Mouse (Mus musculus) neutrophil, adult 59 days (primary cell): ENCODE data around the gene Serpina1f. TPM values are rescaled to one million over a fixed set of nuclear protein-coding genes. Genes with fewer than 3 reads are reported as not detected.

Experiments
- total RNA-seq, 2 experiments: library from RNA; stranded (reverse); gene quantifications; 1 replicate in 1 of 2; 2 replicates in 1 of 2; pipeline ENCODE4 v1.2.4; 2023

Serpina1f gene
- total RNA-seq = not detected

GRCm38 (mm10) chr12:103695429-103695828 is at the start of gene Serpina1f:
Gene Serpina1f (minus strand): TSS chr12:103695529.

GRCm38 (mm10) chr12:103676039-103676438 is 19.3 kb downstream of the Serpina1f start, which contains the start of gene Serpina16:
Gene Serpina16 (minus strand): TSS chr12:103676139.

GRCm38 (mm10) chr12:103656848-103657626 is 38.3 kb downstream of the Serpina1f start, which contains the start of gene Serpina6:
Gene Serpina6 (minus strand): TSS chr12:103657212.

Other genes with a start within 250 kb of the Serpina1f start
- gene Ifi27l2b, start 238.3 kb downstream of the Serpina1f start, total RNA-seq = not detected
- gene Ppp4r4, start 163.2 kb downstream of the Serpina1f start, total RNA-seq = not detected
- gene Serpina10, start 64.1 kb downstream of the Serpina1f start, total RNA-seq = under 1 TPM in 1 of 2 experiments, not detected in 1; 0.29 TPM
- gene Serpina6, start 38.3 kb downstream of the Serpina1f start, total RNA-seq = not detected
- gene Serpina16, start 19.4 kb downstream of the Serpina1f start, total RNA-seq = not detected
- gene Serpina1d, start 78.1 kb upstream of the Serpina1f start, total RNA-seq = 1 to 10 TPM in 1 of 2 experiments, under 1 TPM in 1; 0.89 to 1.1 TPM
- under 1 TPM in 1 of 2 experiments, not detected in 1; 0.47 TPM for gene Serpina1b, start 134.8 kb upstream of the Serpina1f start, total RNA-seq
- gene Serpina1a, start 168.0 kb upstream of the Serpina1f start, total RNA-seq = not detected
- under 1 TPM; 0.31 to 0.37 TPM for gene Serpina1c, start 209.4 kb upstream of the Serpina1f start, total RNA-seq